Mouse (Mus musculus) lung, embryonic 15.5 days (tissue): Measurements from ENCODE around the gene Rnft2. TPM values are rescaled to one million over a fixed set of nuclear protein-coding genes. Genes with fewer than 3 reads are reported as not detected.

Experiments
- ATAC-seq: fragments of 200-750 bp; cut with Nextera tagmentation; 2 replicates; pipeline ENCODE4 v1.8.0; 2017; ENCODE audit warnings: moderate number of reproducible peaks, borderline replicate concordance; ENCODE audit not compliant: low FRiP score, low TSS enrichment; ENCODE audit errors: extremely low read depth
- H3K27ac ChIP-seq: fragments of 300-500 bp; sonication (generic); 2 replicates; pipeline ENCODE4 v1.5.1; 2015; ENCODE audit warnings: moderate library complexity, mild to moderate bottlenecking, inconsistent platforms
- H3K27me3 ChIP-seq: fragments of 300-500 bp; sonication (generic); 2 replicates; pipeline ENCODE4 v1.6.1; 2015; ENCODE audit warnings: inconsistent platforms
- H3K36me3 ChIP-seq: fragments of 300-500 bp; sonication (generic); 2 replicates; pipeline ENCODE4 v1.6.1; 2015; ENCODE audit warnings: inconsistent platforms
- H3K4me1 ChIP-seq: fragments of 300-500 bp; sonication (generic); 2 replicates; pipeline ENCODE4 v1.6.1; 2015; ENCODE audit warnings: inconsistent platforms
- H3K4me2 ChIP-seq: fragments of 300-500 bp; sonication (generic); 2 replicates; pipeline ENCODE4 v1.6.1; 2015; ENCODE audit warnings: inconsistent platforms, mild to moderate bottlenecking, moderate library complexity
- H3K4me3 ChIP-seq: fragments of 300-500 bp; sonication (generic); 2 replicates; pipeline ENCODE4 v1.5.1; 2015; ENCODE audit warnings: mild to moderate bottlenecking, inconsistent platforms
- H3K9ac ChIP-seq: fragments of 300-500 bp; sonication (generic); 2 replicates; pipeline ENCODE4 v1.6.1; 2015; ENCODE audit warnings: inconsistent platforms
- H3K9me3 ChIP-seq: fragments of 300-500 bp; sonication (generic); 2 replicates; pipeline ENCODE4 v1.6.1; 2016; ENCODE audit warnings: inconsistent platforms
- WGBS: fragments of 180-500 bp; shearing (Covaris S2); methylation state at CpG from one replicate; pipeline ENCODE4 v1.1.7; 2015; 5-methylcytosine and 5-hydroxymethylcytosine counted together
- polyA plus RNA-seq: library from polyadenylated mRNA; unstranded; fragments of >200 nt; fragmentation: Nextera tagmentation; extraction: Ambion mirVana; gene quantifications from 2 replicates; pipeline ENCODE4 v1.2.1, GENCODE M21; 2015

Gene Rnft2
- polyA plus RNA-seq, 1 experiment from 2014 or later: 2.6 TPM

- peaks cover 93% of the 10 kb centered on the region for H3K27me3 ChIP-seq
- H3K4me2 ChIP-seq: peak overlapping the region; percentile 97
- H3K4me1 ChIP-seq: peaks cover 23% of the 10 kb centered on the region
- WGBS: 2% methylated on average over 94 of the region's 117 CpGs
- H3K27ac ChIP-seq: no peak overlapping the region
- H3K9ac ChIP-seq: 0 out of 2 replicates have a peak overlapping the region, but pooled peaks have one; percentile 19
- H3K9me3 ChIP-seq: no peaks in the 10 kb centered on the region
- H3K4me3 ChIP-seq: peak overlapping the region; percentile 48
- ATAC-seq: no peak
- no peaks in the 10 kb centered on the region for H3K36me3 ChIP-seq
Observed at GRCm38 (mm10) chr5:118169222-118170221, 75.4 kb downstream of the Rnft2 start.

GRCm38 (mm10) chr5:118167561-118167995, 77.3 kb downstream of the Rnft2 start:
- no peak for ATAC-seq
- no peak overlapping the region for H3K4me3 ChIP-seq
- no peak overlapping the region for H3K27ac ChIP-seq
- WGBS: 70% methylated on average over 8 of the region's 8 CpGs
- no peaks in the 10 kb centered on the region for H3K9me3 ChIP-seq
- no peak overlapping the region for H3K4me2 ChIP-seq
- H3K27me3 ChIP-seq: peaks cover 93% of the 10 kb centered on the region
- H3K36me3 ChIP-seq: no peaks in the 10 kb centered on the region
- H3K9ac ChIP-seq: no peak overlapping the region
- H3K4me1 ChIP-seq: peaks cover 21% of the 10 kb centered on the region

- H3K36me3 ChIP-seq: no peaks in the 10 kb centered on the region
- H3K9me3 ChIP-seq: no peaks in the 10 kb centered on the region
- H3K4me3 ChIP-seq: no peak overlapping the region
- H3K9ac ChIP-seq: no peak overlapping the region
- H3K27ac ChIP-seq: no peak overlapping the region
- H3K4me2 ChIP-seq: no peak overlapping the region
- peaks cover 90% of the 10 kb centered on the region for H3K27me3 ChIP-seq
- H3K4me1 ChIP-seq: peaks cover 7% of the 10 kb centered on the region
- no peak for ATAC-seq
Observed at GRCm38 (mm10) chr5:118165462-118165861, 79.5 kb downstream of the Rnft2 start.

GRCm38 (mm10) chr5:118164581-118164980, 80.3 kb downstream of the Rnft2 start, which contains the start of gene Hrk:
Gene Hrk, plus strand, starts transcription at chr5:118164648.
- WGBS: 56% methylated on average over 12 of the region's 12 CpGs
- H3K9me3 ChIP-seq: no peaks in the 10 kb centered on the region
- H3K27ac ChIP-seq: no peak within 1 kb of the TSS
- ATAC-seq: no peak
- H3K36me3 ChIP-seq: no peaks in the 10 kb centered on the region
- H3K4me3 ChIP-seq: no peak within 1 kb of the TSS
- peaks cover 6% of the 10 kb centered on the region for H3K4me1 ChIP-seq
- H3K4me2 ChIP-seq: no peak within 1 kb of the TSS
- H3K9ac ChIP-seq: no peak within 1 kb of the TSS
- H3K27me3 ChIP-seq: peaks cover 85% of the 10 kb centered on the region

- H3K4me2 ChIP-seq: no peak overlapping the region
- H3K4me3 ChIP-seq: no peak overlapping the region
- ATAC-seq: no peak
- no peak overlapping the region for H3K9ac ChIP-seq
- peaks cover 58% of the 10 kb centered on the region for H3K27me3 ChIP-seq
- WGBS: 30% methylated on average over 4 of the region's 4 CpGs
- H3K27ac ChIP-seq: no peak overlapping the region
- peaks cover 4% of the 10 kb centered on the region; the same call in 1 of the 2 replicates for H3K4me1 ChIP-seq
- H3K36me3 ChIP-seq: no peaks in the 10 kb centered on the region
- H3K9me3 ChIP-seq: no peaks in the 10 kb centered on the region
Observed at GRCm38 (mm10) chr5:118160691-118161090, 84.2 kb downstream of the Rnft2 start.

GRCm38 (mm10) chr5:118156976-118157375, 87.9 kb downstream of the Rnft2 start:
- no peak for ATAC-seq
- Histone ChIP-seq H3K9me3 (no peaks in the 10 kb centered on the region), H3K36me3 (no peaks in the 10 kb centered on the region), H3K27ac (no peak overlapping the region), H3K4me2 (no peak overlapping the region), H3K4me1 (peaks cover 20% of the 10 kb centered on the region), H3K4me3 (no peak overlapping the region), H3K9ac (no peak overlapping the region), H3K27me3 (peaks cover 22% of the 10 kb centered on the region)
- WGBS: 5% methylated on average over 4 of the region's 4 CpGs

GRCm38 (mm10) chr5:118155565-118155947, 89.4 kb downstream of the Rnft2 start:
- H3K9me3 ChIP-seq: no peaks in the 10 kb centered on the region
- WGBS: 19% methylated on average over 9 of the region's 9 CpGs
- H3K4me3 ChIP-seq: peak overlapping the region; percentile 71
- peaks cover 10% of the 10 kb centered on the region; the same call in 1 of the 2 replicates for H3K27me3 ChIP-seq
- H3K9ac ChIP-seq: peak overlapping the region; percentile 79; the same call in 1 of the 2 replicates
- no peak overlapping the region for H3K27ac ChIP-seq
- H3K4me1 ChIP-seq: peaks cover 20% of the 10 kb centered on the region
- ATAC-seq: no peak
- peak overlapping the region; percentile 69 for H3K4me2 ChIP-seq
- no peaks in the 10 kb centered on the region for H3K36me3 ChIP-seq

GRCm38 (mm10) chr5:118154839-118155564, 89.9 kb downstream of the Rnft2 start, which contains the start of gene Fbxw8:
Gene Fbxw8, minus strand, starts transcription at chr5:118155464.
- Histone ChIP-seq H3K4me1 (peaks cover 20% of the 10 kb centered on the region), H3K9ac (peak within 1 kb of the TSS; percentile 79), H3K27me3 (0 out of 2 replicates have a peak, but pooled peaks cover 6% of the 10 kb centered on the region), H3K36me3 (no peaks in the 10 kb centered on the region), H3K4me2 (peak within 1 kb of the TSS; percentile 69), H3K9me3 (no peaks in the 10 kb centered on the region), H3K4me3 (peak within 1 kb of the TSS; percentile 71), H3K27ac (peak within 1 kb of the TSS; percentile 71)
- ATAC-seq: peak; percentile 86; the same call in 1 of the 2 replicates
- under 1% methylated on average over 64 of the region's 67 CpGs for WGBS

GRCm38 (mm10) chr5:118149711-118150110, 95.2 kb downstream of the Rnft2 start:
- Histone ChIP-seq H3K4me2 (no peak overlapping the region), H3K9ac (no peak overlapping the region), H3K36me3 (no peaks in the 10 kb centered on the region), H3K27ac (no peak overlapping the region), H3K4me3 (no peak overlapping the region), H3K4me1 (peaks cover 36% of the 10 kb centered on the region), H3K27me3 (no peaks in the 10 kb centered on the region), H3K9me3 (no peaks in the 10 kb centered on the region)
- no peak for ATAC-seq
- 63% methylated on average over 3 of the region's 3 CpGs for WGBS

- H3K4me3 ChIP-seq: no peak overlapping the region
- H3K9me3 ChIP-seq: no peaks in the 10 kb centered on the region
- peaks cover 20% of the 10 kb centered on the region for H3K4me1 ChIP-seq
- no peak overlapping the region for H3K27ac ChIP-seq
- no peak for ATAC-seq
- H3K4me2 ChIP-seq: no peak overlapping the region
- H3K36me3 ChIP-seq: peaks cover 3% of the 10 kb centered on the region
- no peaks in the 10 kb centered on the region for H3K27me3 ChIP-seq
- WGBS: 72% methylated on average over 10 of the region's 10 CpGs
- no peak overlapping the region for H3K9ac ChIP-seq
Observed at GRCm38 (mm10) chr5:118147264-118147663, 97.7 kb downstream of the Rnft2 start.

GRCm38 (mm10) chr5:118145999-118146679, 98.8 kb downstream of the Rnft2 start:
- Histone ChIP-seq H3K36me3 (peaks cover 13% of the 10 kb centered on the region), H3K4me1 (peaks cover 20% of the 10 kb centered on the region), H3K4me2 (no peak overlapping the region), H3K4me3 (no peak overlapping the region), H3K9ac (no peak overlapping the region), H3K9me3 (no peaks in the 10 kb centered on the region), H3K27ac (peak overlapping the region; percentile 16; the same call in 1 of the 2 replicates), H3K27me3 (no peaks in the 10 kb centered on the region)
- WGBS: 64% methylated on average over 15 of the region's 15 CpGs
- ATAC-seq: no peak
